Mouse (Mus musculus): ENCODE results near the gene Bud13. TPM values are rescaled to one million over a fixed set of nuclear protein-coding genes. Genes with fewer than 3 reads are reported as not detected.
A peak's percentile ranks its signal among the peaks of the same experiment; 100 is the strongest.

The Bud13 gene
- 28.5 and 29.9 TPM in 2 replicates for polyA plus RNA-seq (2014; fragmentation: Nextera tagmentation; extraction: Ambion mirVana)

DNA sequence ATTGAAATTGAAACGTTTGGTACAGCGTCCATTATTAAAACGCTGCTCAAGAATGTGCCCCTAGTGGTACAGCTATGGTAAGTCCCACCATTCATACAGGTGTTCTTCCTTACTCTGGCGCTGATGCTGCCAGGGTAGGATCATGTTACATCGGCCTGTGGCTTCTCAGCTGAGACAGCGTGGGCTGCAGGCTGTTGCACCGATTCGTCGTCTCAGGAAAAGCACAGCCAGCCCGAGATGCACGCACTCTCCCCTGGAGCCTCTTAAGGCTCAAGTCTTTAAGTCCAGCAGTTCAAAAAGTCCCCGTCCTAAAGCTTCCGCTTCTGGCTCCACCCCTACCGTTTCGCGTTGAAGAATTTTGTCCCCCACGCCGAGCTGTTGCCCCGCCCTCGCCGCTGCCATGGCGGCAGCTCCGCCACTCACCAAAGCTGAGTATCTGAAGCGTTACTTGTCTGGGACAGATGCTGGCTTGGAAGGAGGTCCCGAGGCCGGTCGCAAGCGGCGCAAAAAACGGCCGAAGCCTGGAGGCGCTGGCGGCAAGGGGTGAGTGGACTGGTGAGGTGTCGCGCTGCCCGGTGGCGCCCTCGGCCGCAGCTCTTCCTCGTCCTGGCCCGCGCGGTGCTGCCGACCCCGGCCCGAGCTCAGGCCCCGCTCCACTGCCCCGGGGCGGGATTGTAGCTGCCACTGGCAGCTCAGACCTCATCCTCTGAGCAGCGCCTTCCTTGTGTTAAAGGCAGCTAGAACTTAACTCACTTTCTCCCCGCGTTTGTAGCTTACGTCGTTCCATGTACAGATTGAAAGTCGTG lies at the start of gene Bud13:
Gene Bud13, plus strand, starts transcription at position 378 of the 806 bp plus-strand sequence.
- H3K27ac ChIP-seq (ENCODE audit: low read depth, low read length), result peak within 1 kb of the TSS; percentile 70
- H3K9me3 ChIP-seq (ENCODE audit: control insufficient read depth, low read length), result no peaks in the 10 kb centered on the region
- no peaks in the 10 kb centered on the region for H3K27me3 ChIP-seq (ENCODE audit: control insufficient read depth, insufficient read depth, low read length)
- H3K9ac ChIP-seq (ENCODE audit: low read length), result peak within 1 kb of the TSS; percentile 93
- peak within 1 kb of the TSS; percentile 62 for H3K4me2 ChIP-seq (ENCODE audit: low read depth, low read length, severe bottlenecking)
- H3K4me1 ChIP-seq (replicated peaks; ENCODE audit: control insufficient read depth, insufficient read depth, low read length), result peaks cover 6% of the 10 kb centered on the region; the same call in 1 of the 2 replicates
- WGBS, result under 1% methylated on average over 55 of the region's 55 CpGs
- H3K4me3 ChIP-seq (ENCODE audit: low read depth, low read length), result peak within 1 kb of the TSS; percentile 87
- ATAC-seq (replicated peaks; ENCODE audit: low FRiP score) (peak; percentile 85), DNase-seq (ENCODE audit: low spot score) (peak; percentile 91)
- H3K36me3 ChIP-seq (ENCODE audit: control insufficient read depth, insufficient read depth, low read length), result peaks cover 3% of the 10 kb centered on the region; the same call in 1 of the 2 replicates

GRCm38 (mm10) chr9:46235196-46235595 lies 47.6 kb upstream of the Bud13 start:
- Histone ChIP-seq H3K36me3 (ENCODE audit: control insufficient read depth, insufficient read depth, low read length) (no peaks in the 10 kb centered on the region), H3K4me1 (replicated peaks; ENCODE audit: control insufficient read depth, insufficient read depth, low read length) (peaks cover 5% of the 10 kb centered on the region; the same call in 1 of the 2 replicates), H3K9me3 (ENCODE audit: control insufficient read depth, low read length) (no peaks in the 10 kb centered on the region), H3K4me2 (ENCODE audit: low read depth, low read length, severe bottlenecking) (no peak overlapping the region), H3K27me3 (ENCODE audit: control insufficient read depth, insufficient read depth, low read length) (no peaks in the 10 kb centered on the region), H3K27ac (ENCODE audit: low read depth, low read length) (no peak overlapping the region), H3K9ac (ENCODE audit: low read length) (no peak overlapping the region), H3K4me3 (ENCODE audit: low read depth, low read length) (no peak overlapping the region)
- 88% methylated on average over 6 of the region's 6 CpGs for WGBS
- ATAC-seq (replicated peaks; ENCODE audit: low FRiP score) (no peak), DNase-seq (ENCODE audit: low spot score) (no peak)

DNA sequence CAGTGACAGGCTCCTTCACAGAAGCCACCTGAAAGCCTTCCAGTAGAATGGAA lies 47.4 kb upstream of the Bud13 start, which contains the start of gene Apoc3:
Gene Apoc3, minus strand, starts transcription at position 41 of the 53 bp plus-strand sequence.
- Histone ChIP-seq H3K4me2 (ENCODE audit: low read depth, low read length, severe bottlenecking) (no peak within 1 kb of the TSS), H3K27me3 (ENCODE audit: control insufficient read depth, insufficient read depth, low read length) (no peaks in the 10 kb centered on the region), H3K27ac (ENCODE audit: low read depth, low read length) (no peak within 1 kb of the TSS), H3K9ac (ENCODE audit: low read length) (no peak within 1 kb of the TSS), H3K4me3 (ENCODE audit: low read depth, low read length) (no peak within 1 kb of the TSS), H3K4me1 (replicated peaks; ENCODE audit: control insufficient read depth, insufficient read depth, low read length) (peaks cover 4% of the 10 kb centered on the region; the same call in 1 of the 2 replicates), H3K9me3 (ENCODE audit: control insufficient read depth, low read length) (no peaks in the 10 kb centered on the region), H3K36me3 (ENCODE audit: control insufficient read depth, insufficient read depth, low read length) (no peaks in the 10 kb centered on the region)
- no peak for ATAC-seq (replicated peaks; ENCODE audit: low FRiP score)
- no peak for DNase-seq (ENCODE audit: low spot score)

- Histone ChIP-seq H3K4me1 (replicated peaks; ENCODE audit: control insufficient read depth, insufficient read depth, low read length) (peaks cover 2% of the 10 kb centered on the region; the same call in 1 of the 2 replicates), H3K27me3 (ENCODE audit: control insufficient read depth, insufficient read depth, low read length) (no peaks in the 10 kb centered on the region), H3K27ac (ENCODE audit: low read depth, low read length) (no peak overlapping the region), H3K9me3 (ENCODE audit: control insufficient read depth, low read length) (no peaks in the 10 kb centered on the region), H3K36me3 (ENCODE audit: control insufficient read depth, insufficient read depth, low read length) (no peaks in the 10 kb centered on the region), H3K9ac (ENCODE audit: low read length) (no peak overlapping the region), H3K4me2 (ENCODE audit: low read depth, low read length, severe bottlenecking) (no peak overlapping the region), H3K4me3 (ENCODE audit: low read depth, low read length) (no peak overlapping the region)
- DNase-seq (ENCODE audit: low spot score) (no peak), ATAC-seq (replicated peaks; ENCODE audit: low FRiP score) (no peak)
- WGBS, result 38% methylated on average over 4 of the region's 4 CpGs
Measured at GRCm38 (mm10) chr9:46235649-46236048, 47.2 kb upstream of the Bud13 start.

DNA sequence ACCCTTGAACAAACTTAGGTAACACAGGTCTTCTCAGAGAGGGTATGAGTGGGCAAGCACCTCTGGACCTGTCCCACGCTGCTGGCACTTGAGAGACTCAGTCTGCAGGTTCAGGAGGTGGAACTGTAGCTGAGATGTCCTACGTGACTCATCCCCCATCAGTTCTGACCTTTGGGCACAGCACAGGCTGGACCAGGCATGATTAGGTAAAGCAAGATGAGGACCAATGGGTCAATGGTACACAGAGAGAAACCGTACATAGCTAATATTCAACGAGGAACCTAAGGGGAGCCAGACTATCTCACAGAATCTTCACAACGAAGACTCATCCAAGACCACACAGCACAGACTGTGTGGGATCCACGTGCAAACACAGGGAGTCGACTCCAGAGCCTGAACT lies 44.0 kb upstream of the Bud13 start:
- no peaks in the 10 kb centered on the region for H3K36me3 ChIP-seq (ENCODE audit: control insufficient read depth, insufficient read depth, low read length)
- H3K27me3 ChIP-seq (ENCODE audit: control insufficient read depth, insufficient read depth, low read length), result no peaks in the 10 kb centered on the region
- H3K27ac ChIP-seq (ENCODE audit: low read depth, low read length), result no peak overlapping the region
- H3K4me3 ChIP-seq (ENCODE audit: low read depth, low read length), result no peak overlapping the region
- no peak for ATAC-seq (replicated peaks; ENCODE audit: low FRiP score)
- no peaks in the 10 kb centered on the region for H3K9me3 ChIP-seq (ENCODE audit: control insufficient read depth, low read length)
- no peak overlapping the region for H3K9ac ChIP-seq (ENCODE audit: low read length)
- H3K4me2 ChIP-seq (ENCODE audit: low read depth, low read length, severe bottlenecking), result no peak overlapping the region
- H3K4me1 ChIP-seq (replicated peaks; ENCODE audit: control insufficient read depth, insufficient read depth, low read length), result no peaks in the 10 kb centered on the region
- WGBS, result 87% methylated on average over 7 of the region's 7 CpGs
- DNase-seq (ENCODE audit: low spot score), result no peak

GRCm38 (mm10) chr9:46240526-46241153 lies 42.2 kb upstream of the Bud13 start, which contains the start of gene Apoa4:
TSS of gene Apoa4 (plus strand) at chr9:46240696.
- WGBS, result 72% methylated on average over 7 of the region's 7 CpGs
- Histone ChIP-seq H3K27me3 (ENCODE audit: control insufficient read depth, insufficient read depth, low read length) (no peaks in the 10 kb centered on the region), H3K4me3 (ENCODE audit: low read depth, low read length) (no peak within 1 kb of the TSS), H3K4me2 (ENCODE audit: low read depth, low read length, severe bottlenecking) (no peak within 1 kb of the TSS), H3K9me3 (ENCODE audit: control insufficient read depth, low read length) (no peaks in the 10 kb centered on the region), H3K36me3 (ENCODE audit: control insufficient read depth, insufficient read depth, low read length) (no peaks in the 10 kb centered on the region), H3K4me1 (replicated peaks; ENCODE audit: control insufficient read depth, insufficient read depth, low read length) (no peaks in the 10 kb centered on the region), H3K27ac (ENCODE audit: low read depth, low read length) (no peak within 1 kb of the TSS), H3K9ac (ENCODE audit: low read length) (no peak within 1 kb of the TSS)
- ATAC-seq (replicated peaks; ENCODE audit: low FRiP score) (no peak), DNase-seq (ENCODE audit: low spot score) (no peak)

- H3K9ac ChIP-seq (ENCODE audit: low read length), result no peak overlapping the region
- H3K27ac ChIP-seq (ENCODE audit: low read depth, low read length), result no peak overlapping the region
- ATAC-seq (replicated peaks; ENCODE audit: low FRiP score) (no peak), DNase-seq (ENCODE audit: low spot score) (no peak)
- H3K4me1 ChIP-seq (replicated peaks; ENCODE audit: control insufficient read depth, insufficient read depth, low read length), result no peaks in the 10 kb centered on the region
- H3K9me3 ChIP-seq (ENCODE audit: control insufficient read depth, low read length), result no peaks in the 10 kb centered on the region
- no peak overlapping the region for H3K4me2 ChIP-seq (ENCODE audit: low read depth, low read length, severe bottlenecking)
- H3K27me3 ChIP-seq (ENCODE audit: control insufficient read depth, insufficient read depth, low read length), result no peaks in the 10 kb centered on the region
- no peak overlapping the region for H3K4me3 ChIP-seq (ENCODE audit: low read depth, low read length)
- H3K36me3 ChIP-seq (ENCODE audit: control insufficient read depth, insufficient read depth, low read length), result no peaks in the 10 kb centered on the region
- 70% methylated on average over 2 of the region's 2 CpGs for WGBS
Measured at GRCm38 (mm10) chr9:46241818-46242217, 41.0 kb upstream of the Bud13 start.

DNA sequence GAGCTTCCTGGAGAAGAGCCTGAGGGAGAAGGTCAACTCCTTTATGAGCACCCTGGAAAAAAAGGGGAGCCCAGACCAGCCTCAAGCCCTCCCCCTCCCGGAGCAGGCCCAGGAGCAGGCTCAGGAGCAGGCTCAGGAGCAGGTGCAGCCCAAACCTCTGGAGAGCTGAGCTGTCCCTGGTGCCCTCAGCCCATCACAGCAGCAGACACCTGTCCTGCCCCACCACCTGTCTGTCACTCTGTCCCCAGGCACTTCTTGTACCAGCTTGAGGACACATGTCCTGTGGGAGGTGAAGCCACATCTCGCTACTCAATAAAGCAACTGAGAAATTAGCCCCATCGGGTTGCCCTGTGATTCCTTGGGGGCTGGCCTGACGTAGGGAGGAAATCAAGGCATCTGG lies 39.7 kb upstream of the Bud13 start:
- DNase-seq (ENCODE audit: low spot score) (no peak), ATAC-seq (replicated peaks; ENCODE audit: low FRiP score) (no peak)
- Histone ChIP-seq H3K36me3 (ENCODE audit: control insufficient read depth, insufficient read depth, low read length) (no peaks in the 10 kb centered on the region), H3K4me1 (replicated peaks; ENCODE audit: control insufficient read depth, insufficient read depth, low read length) (no peaks in the 10 kb centered on the region), H3K9me3 (ENCODE audit: control insufficient read depth, low read length) (no peaks in the 10 kb centered on the region), H3K4me3 (ENCODE audit: low read depth, low read length) (no peak overlapping the region), H3K9ac (ENCODE audit: low read length) (no peak overlapping the region), H3K27me3 (ENCODE audit: control insufficient read depth, insufficient read depth, low read length) (no peaks in the 10 kb centered on the region), H3K4me2 (ENCODE audit: low read depth, low read length, severe bottlenecking) (no peak overlapping the region), H3K27ac (ENCODE audit: low read depth, low read length) (no peak overlapping the region)
- WGBS, result 80% methylated on average over 4 of the region's 4 CpGs

DNA sequence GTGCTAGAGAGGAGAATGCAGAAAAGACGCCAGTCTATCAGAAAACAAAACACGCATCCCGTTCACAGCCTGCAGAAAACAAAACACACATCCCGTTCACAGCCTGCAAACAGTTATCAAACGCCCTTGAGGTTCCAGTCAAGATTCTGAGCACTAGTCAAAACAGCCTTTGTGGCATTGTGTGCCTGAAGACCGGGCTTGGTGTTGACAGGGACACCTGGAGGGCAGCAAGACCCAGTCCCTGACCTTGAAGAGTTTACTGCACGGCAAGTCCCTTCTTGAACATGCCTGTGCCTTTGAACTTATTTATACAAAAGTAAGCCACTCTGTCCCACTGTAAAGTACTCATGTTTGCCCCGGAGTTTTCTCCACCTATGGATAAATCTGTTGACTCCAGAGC lies 39.2 kb upstream of the Bud13 start:
- Histone ChIP-seq H3K4me3 (ENCODE audit: low read depth, low read length) (no peak overlapping the region), H3K9me3 (ENCODE audit: control insufficient read depth, low read length) (no peaks in the 10 kb centered on the region), H3K4me2 (ENCODE audit: low read depth, low read length, severe bottlenecking) (no peak overlapping the region), H3K36me3 (ENCODE audit: control insufficient read depth, insufficient read depth, low read length) (no peaks in the 10 kb centered on the region), H3K9ac (ENCODE audit: low read length) (no peak overlapping the region), H3K27ac (ENCODE audit: low read depth, low read length) (no peak overlapping the region), H3K27me3 (ENCODE audit: control insufficient read depth, insufficient read depth, low read length) (no peaks in the 10 kb centered on the region), H3K4me1 (replicated peaks; ENCODE audit: control insufficient read depth, insufficient read depth, low read length) (no peaks in the 10 kb centered on the region)
- WGBS, result 58% methylated on average over 8 of the region's 8 CpGs
- DNase-seq (ENCODE audit: low spot score) (no peak), ATAC-seq (replicated peaks; ENCODE audit: low FRiP score) (no peak)

Data from forebrain, embryonic 11.5 days (tissue).